Mouse (Mus musculus) small intestine, adult 2 months (tissue): ENCODE results near the gene Reep1.
"Not testable (repeated sequence)": the region's sequence is repeated elsewhere in the genome, so short reads cannot be mapped to it uniquely, and the experiment has no call there.

ENCODE experiments used
- CTCF ChIP-seq: fragments of 200-500 bp; IDR thresholded peaks from 2 replicates; pipeline ENCODE4 v1.5.1; 2012; ENCODE audit warnings: low read depth, mild to moderate bottlenecking, control low read depth, inconsistent platforms, low read length, moderate library complexity, mixed read lengths; ENCODE audit not compliant: insufficient replicate concordance, insufficient read length; ENCODE audit errors: extremely low read depth
- POLR2A ChIP-seq: fragments of 200-500 bp; IDR thresholded peaks from 2 replicates; pipeline ENCODE4 v1.6.1; 2012; ENCODE audit warnings: low read depth, mild to moderate bottlenecking, control low read depth, inconsistent platforms, low read length, moderate library complexity

GRCm38 (mm10) chr6:71846906-71847305 lies 139.5 kb downstream of the Reep1 start:
- TF ChIP-seq CTCF, POLR2A: not testable (repeated sequence)
